Mouse (Mus musculus) liver, adult 2 months (tissue): ENCODE measurements at regions not wholly inside any gene's neighbourhood (a gene's known extent, or its start where the extent isn't known, plus 50 kb on each side); places are given as distances from the start of the nearest gene placed in this dataset.

ENCODE experiments used
- CTCF ChIP-seq: fragments of 200-500 bp; IDR thresholded peaks from 2 replicates; pipeline ENCODE4 v1.5.1; 2011; ENCODE audit warnings: low read depth, low read length, control low read depth
- POLR2A ChIP-seq: fragments of 200-500 bp; IDR thresholded peaks from 2 replicates; pipeline ENCODE4 v1.6.1; 2011; ENCODE audit warnings: low read length, control low read depth; ENCODE audit not compliant: insufficient read depth; ENCODE audit errors: extremely low read depth

DNA sequence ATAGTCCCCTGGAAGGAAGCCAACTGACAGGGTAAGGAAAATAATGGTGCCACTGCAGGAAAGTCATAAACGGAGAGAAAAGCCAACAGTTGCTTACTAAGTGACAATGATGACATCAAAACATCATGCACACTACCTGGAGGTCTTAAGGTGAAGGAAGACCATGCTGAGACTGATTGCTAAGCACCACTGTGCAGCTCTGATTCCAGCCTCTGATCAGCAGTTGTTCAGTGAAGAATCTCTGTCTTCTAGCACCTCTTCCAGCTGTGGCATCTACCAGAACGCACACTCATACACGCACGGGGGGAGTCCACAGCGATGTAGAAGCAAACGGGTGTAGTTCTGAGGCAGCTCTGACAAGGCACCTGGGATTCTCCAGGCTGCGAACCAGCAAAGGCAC, 647.8 kb downstream of the Fgf12 start:
- TF ChIP-seq CTCF (no peak), POLR2A (no peak)
